Mouse (Mus musculus): ENCODE results near the gene Grin2b.

DNA sequence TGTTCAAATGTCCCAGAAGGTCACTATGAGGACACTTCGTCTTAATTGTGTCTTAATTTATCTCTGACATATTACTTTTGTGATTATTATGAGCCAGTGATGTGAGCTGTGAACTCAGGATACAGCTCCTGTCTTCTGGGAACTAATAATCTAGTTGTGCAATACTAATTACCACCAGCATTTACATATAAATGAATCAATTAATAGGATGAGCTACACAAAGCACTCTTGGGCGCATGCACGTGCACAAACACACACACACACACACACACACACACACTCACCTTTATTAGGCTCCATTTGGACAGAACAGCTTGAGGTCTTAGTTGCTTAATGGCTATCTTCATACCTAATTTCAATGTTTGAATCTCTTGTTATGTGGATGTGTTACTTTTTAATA lies 37.1 kb upstream of the Grin2b start:
- TF ChIP-seq POLR2A (IDR thresholded peaks at IDR 0.05; ENCODE audit: insufficient read depth, low read depth, low read length) (no peak), CTCF (IDR thresholded peaks at IDR 0.05; ENCODE audit: insufficient read depth, low read depth, low read length) (no peak)

Measured in olfactory bulb, adult 2 months (tissue).